Mouse (Mus musculus): ENCODE results near the gene Fam92b. TPM values are rescaled to one million over a fixed set of nuclear protein-coding genes. Genes with fewer than 3 reads are reported as not detected.

The Fam92b gene
- total RNA-seq, 4 experiments from 2014 or later, result 0.41 to 1.1 (median 0.43) TPM; not detected in 1

GRCm38 (mm10) chr8:120152636-120153035 lies 24.6 kb downstream of the Fam92b start:
- DNase-seq (ENCODE audit: low spot score in 2 of 2), result no peak

- no peak for DNase-seq (ENCODE audit: low spot score in 2 of 2)
These were observed 26.1 kb downstream of the Fam92b start for GRCm38 (mm10) chr8:120151151-120151550.

DNA sequence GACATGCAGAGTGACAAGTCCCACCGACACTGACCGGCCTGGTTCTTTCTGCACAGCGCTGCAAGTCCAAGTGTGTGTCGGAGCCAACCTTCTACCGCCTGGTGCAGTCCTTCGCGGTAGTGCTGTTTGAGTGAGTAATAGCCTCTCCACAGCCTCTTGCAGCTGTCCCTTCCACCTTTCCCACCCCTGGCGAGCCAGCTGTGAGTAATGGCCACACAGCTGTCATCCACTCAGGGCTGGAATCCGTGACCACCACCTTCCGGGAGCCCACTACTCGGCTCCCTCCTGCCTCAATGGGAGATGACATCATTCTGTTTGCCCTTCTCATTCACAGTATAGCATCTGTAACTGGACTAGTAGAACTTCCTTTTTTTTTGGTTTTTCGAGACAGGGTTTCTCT lies 27.2 kb downstream of the Fam92b start:
- no peak for DNase-seq (ENCODE audit: low spot score in 2 of 2)

DNA sequence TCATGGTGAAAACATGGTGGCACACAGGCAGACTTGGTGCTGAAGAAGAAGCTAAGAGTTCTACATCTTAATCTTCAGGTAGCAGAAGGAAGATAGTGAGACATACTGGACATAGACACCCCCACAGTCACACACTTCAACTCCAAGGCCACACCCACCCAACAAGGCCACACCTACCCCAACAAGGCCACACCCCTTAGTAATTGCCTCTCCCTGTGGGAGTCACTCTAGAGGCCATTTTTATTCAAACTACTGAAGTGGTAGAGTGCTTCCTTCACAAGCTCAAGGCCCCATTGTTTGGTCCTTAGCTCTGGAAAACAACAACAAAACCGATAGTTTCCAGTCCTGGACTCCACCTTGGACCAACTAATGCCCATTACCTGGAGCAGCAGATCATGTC lies 31.2 kb downstream of the Fam92b start:
- no peak for DNase-seq (ENCODE audit: low spot score in 2 of 2)

DNA sequence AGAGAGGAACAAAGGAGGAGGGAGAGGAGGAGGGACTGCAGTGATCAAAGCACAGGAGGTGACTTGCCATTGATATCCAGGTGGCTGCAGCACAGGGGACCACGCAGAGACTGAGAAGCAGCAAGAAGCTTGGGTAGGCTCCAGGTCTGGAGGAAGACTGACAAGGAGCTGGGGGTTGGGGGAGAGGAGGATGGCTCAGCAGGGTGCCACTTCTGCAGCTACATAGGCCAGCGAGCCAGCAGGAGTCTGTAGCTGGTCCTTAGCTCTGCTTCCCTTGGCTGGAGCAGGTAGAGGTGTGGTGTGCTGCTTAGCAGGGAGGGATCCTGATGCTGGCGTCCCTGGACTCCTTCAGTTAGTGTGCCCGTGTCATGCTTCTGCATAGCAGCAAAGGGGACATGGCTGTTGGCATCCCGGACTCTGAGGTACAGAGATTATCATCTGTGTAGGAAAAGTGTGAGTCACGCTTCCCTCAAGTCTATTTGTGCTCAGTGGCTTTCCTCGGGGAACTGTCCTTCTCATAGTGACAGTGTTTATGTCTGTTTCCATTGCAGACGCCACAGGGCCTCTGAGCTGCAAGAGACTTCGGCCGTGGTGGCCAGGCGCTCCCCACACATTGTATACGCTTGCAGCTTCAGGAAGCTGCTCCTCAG lies 32.5 kb downstream of the Fam92b start:
- DNase-seq (ENCODE audit: low spot score in 2 of 2), result no peak

DNA sequence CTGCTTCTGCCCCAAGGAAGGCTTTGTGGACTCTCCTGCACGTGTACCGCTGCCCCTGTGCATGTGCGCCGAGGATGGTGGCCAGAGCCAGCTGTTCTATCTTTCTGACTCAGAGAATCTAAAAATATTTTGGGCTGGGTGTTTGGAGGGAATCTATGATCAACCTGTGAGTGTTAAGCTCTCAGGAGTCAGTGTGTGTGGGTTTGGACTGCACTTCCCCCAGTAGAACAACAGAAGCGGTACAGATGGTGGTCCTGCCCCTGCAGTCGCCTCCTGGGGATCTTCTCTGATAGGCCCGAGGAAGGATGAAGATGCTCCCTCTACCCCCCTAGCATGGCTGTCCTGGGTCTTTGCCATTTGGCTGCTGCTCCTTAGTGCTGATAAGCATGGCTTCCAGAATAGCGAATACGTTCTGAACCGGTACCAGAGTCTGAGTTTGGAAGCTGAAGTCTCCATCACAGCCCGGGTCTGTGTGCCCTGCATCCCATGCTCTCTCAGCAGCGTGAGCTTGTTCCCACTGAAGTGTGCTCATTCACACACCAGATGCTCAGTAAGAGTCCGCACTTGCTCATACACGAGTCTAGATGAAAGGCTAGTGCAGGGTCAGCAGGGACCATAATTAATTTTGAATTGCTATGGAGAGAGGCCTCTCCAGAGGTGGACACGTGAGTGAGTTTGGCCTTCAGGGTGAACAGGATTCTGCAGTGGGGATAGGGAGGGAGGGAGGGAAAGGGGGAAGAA lies 33.2 kb downstream of the Fam92b start:
- peak; percentile 46 to 59 for DNase-seq (ENCODE audit: low spot score in 2 of 2)

DNA sequence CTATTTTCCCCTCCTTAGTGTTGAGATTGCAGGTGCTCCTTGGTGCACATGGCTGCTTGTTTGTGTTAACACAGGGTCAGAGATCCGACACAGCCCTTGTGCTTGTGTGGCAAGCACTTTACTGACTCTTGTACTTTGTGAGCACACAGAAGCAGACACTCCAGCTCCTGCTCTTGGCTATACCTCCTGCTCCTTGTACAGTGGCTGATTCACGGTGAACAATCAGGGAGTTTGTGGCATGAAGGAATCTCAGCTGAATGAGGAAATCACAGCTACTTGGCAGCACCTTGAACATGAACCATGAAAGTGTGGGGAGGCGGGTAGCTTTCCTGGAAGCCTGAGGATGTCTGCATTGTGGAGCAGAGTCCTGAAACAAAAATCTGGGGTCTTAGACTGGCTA lies 36.5 kb downstream of the Fam92b start:
- DNase-seq (ENCODE audit: low spot score in 2 of 2), result no peak

DNA sequence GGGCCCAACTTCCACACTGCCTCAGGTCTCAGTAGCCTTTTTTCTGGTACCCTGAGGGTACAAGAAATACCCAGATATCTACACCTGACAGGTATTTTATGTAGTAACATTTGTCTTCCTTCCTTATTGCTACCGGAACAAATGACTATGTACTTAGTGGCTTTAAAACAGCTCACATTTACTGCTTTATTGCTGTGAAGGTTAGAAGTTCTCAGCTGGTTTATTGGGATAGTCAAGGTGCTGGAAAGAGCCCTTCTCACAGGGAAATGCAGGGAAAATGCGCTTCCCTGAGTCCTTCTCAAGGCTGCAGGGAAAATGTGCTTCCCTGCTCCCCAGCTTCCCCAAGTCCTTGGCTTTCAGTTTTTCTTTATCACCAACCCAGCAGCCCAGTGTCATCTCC lies 38.3 kb downstream of the Fam92b start:
- no peak for DNase-seq (ENCODE audit: low spot score in 2 of 2)

GRCm38 (mm10) chr8:120136618-120137017 lies 40.6 kb downstream of the Fam92b start:
- DNase-seq (ENCODE audit: low spot score in 2 of 2), result peak; percentile 77

DNA sequence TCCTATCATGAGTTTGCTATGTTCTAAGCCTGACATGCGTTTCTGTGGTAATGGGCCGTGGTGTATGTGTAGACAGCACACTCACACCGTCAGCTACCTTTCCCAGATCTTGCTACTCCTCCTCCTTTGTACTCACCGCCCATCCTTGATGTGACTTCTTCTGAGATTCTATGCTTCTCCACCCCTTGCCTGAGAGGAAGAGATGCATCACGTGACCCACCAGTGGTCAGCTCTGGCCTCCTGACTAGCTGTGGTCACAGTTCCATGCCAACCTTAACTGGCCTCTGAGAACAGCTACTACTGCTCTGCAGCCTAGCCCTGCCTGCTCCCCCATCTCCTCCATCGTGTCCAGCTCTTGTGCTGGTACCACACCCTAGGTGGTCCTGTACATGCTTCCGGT lies 41.6 kb downstream of the Fam92b start:
- DNase-seq (ENCODE audit: low spot score in 2 of 2), result no peak

GRCm38 (mm10) chr8:120133169-120133568 lies 44.1 kb downstream of the Fam92b start:
- DNase-seq (ENCODE audit: low spot score in 2 of 2), result no peak

DNA sequence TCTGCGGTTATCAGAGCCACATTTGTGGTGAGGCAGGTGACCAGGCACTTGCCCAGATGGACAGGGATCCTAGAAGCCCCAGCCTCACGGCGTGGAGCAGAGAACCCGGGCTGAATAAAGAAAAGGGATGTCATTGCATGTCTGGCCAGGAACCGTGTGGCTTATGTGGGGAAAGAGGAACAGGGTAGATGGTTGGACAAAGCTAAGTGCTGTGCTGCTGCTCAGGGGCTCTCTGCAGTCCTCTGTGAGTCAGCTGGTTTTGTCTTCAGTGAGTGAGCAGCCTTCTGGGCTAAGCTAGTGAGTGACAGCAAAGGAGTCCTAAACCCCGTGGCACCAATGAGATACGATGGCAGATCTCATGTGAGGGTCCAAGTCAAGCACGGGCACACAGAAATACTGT lies 46.1 kb downstream of the Fam92b start:
- no peak for DNase-seq (ENCODE audit: low spot score in 2 of 2)

GRCm38 (mm10) chr8:120129547-120129946 lies 47.7 kb downstream of the Fam92b start:
- DNase-seq (ENCODE audit: low spot score in 2 of 2), result no peak

DNA sequence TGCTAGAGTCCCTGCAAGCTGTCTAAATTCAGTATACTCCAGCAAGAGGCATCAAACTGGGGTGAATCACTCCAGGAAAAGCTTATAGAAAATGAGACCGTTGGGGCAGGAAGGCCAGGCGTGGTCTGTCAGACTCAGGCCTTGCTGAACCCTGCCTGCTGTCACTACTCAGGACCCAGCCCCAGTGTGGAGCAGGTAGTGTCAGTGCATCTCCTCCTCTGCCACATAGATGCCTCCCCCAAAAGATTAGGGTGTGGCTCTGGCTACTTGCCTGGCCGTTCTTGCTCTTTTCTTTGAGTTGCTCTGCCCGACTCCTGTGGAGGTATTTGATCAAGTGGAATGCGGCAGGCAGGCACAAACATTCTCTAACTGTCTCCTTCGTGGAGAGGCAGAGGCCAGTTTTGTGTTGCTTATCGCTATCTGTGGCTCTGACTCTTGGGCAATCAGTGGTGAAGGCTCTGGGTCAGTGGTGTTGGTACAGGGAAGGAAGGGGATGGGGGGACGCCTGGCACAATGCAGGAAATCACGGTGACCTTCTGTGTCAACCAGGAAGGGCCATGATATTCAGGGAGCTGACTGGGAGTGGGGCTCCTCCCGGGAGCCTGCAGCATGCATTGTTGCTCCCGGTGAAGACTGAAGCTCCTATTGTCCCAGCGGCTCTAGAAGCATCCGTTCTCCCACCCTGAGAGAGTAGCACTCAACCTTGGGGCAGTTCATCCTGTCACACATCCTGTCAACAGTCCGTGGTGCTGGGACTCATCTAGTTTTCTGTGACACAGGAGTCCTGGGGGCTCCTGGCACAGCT lies 50.7 kb downstream of the Fam92b start:
- no peak for DNase-seq (ENCODE audit: low spot score in 2 of 2)

GRCm38 (mm10) chr8:120124836-120125389 lies 52.4 kb downstream of the Fam92b start:
- no peak for DNase-seq (ENCODE audit: low spot score in 2 of 2)

GRCm38 (mm10) chr8:120124261-120124660 lies 53.0 kb downstream of the Fam92b start:
- no peak for DNase-seq (ENCODE audit: low spot score in 2 of 2)

- DNase-seq (ENCODE audit: low spot score in 2 of 2), result no peak
These were observed 56.3 kb downstream of the Fam92b start for GRCm38 (mm10) chr8:120120951-120121350.

DNA sequence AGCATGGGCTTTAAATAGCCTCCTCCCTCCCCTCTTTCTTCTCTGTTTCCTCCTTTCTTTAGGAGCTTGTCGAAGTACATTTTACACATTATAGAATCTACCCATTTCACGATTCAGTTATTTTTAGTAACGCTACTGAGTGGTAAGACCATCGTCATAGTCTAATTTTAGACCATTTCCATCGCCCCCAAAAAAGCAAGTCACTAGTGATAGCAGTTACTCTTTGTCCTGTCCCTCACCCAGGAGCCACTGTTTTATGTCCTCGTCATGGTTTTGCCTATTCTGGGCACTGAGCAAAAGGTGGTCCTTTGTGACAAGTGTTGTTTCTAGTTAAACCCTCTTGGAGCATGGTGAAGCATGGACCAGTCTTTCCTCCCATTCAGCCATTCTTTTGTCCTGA lies 57.3 kb downstream of the Fam92b start:
- DNase-seq (ENCODE audit: low spot score in 2 of 2), result no peak

DNA sequence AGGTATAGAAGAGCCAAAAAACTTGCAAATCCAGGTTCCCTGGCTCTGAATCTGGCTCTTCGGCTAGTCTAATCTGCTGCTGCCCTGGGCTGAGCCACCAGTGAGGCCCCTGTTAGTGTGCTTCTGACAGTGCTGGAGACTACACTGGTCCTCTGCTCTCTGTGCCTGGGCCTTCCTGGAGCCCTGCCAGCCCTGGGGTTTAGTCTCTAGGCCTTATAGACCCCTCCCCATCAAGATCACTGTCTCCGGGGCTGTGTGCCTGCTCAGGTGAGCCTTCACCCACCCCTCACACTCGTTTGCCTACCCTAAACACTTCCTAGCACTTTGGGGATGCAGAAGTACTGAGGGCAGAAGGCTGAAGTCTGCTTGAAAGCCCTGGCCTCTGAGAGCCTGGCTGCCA lies 57.8 kb downstream of the Fam92b start:
- no peak for DNase-seq (ENCODE audit: low spot score in 2 of 2)

- DNase-seq (ENCODE audit: low spot score in 2 of 2), result no peak
These were observed 58.4 kb downstream of the Fam92b start for GRCm38 (mm10) chr8:120118847-120119246.

DNA sequence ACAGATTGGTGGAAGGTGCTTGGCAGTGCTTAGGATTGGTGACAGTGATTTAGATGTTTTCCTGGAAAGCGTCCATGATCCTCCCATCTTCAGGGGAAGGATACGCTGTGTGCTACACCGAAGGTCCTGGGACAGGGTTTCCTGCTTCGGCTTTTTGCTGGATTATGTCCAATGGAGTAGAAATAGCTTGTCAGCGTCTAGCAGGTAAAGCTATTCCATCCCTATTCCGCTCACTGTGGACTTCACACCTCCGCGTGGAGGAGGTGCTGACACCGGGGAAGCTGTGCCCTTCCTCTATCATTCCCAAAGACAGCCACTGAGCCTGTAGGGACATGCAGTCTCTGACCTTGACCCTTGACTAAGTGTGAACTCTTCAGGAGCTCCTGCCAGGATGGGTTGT lies 59.1 kb downstream of the Fam92b start:
- no peak for DNase-seq (ENCODE audit: low spot score in 2 of 2)

DNA sequence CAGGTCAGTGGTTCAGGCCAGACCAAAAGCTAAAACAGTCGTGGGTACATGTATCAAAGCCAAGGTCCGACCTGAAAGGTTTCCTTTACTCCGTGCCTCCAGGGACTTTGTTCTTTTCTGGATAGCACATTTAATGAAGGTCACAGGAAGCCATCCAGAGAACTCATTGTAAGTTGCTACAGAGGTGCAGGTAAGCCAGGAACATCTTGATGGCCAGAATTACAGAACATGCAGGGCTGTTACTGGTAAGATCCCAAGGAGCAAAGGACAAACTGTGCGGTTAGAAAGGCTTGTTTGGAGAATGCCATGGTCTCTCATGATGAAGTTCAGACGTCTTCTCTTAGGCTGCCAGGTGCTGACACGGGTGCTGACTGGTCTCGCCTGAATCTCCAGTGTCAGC lies 60.7 kb downstream of the Fam92b start:
- DNase-seq (ENCODE audit: low spot score in 2 of 2), result no peak
